Mouse (Mus musculus) kidney, adult 2 months (tissue): ENCODE data around the gene Exosc5.

Experiments
- CTCF ChIP-seq: fragments of 200-500 bp; conservative IDR thresholded peaks from 2 replicates; pipeline ENCODE4 v1.5.1; 2011; ENCODE audit warnings: low read depth, mild to moderate bottlenecking, control low read depth, low read length, moderate library complexity, mixed read lengths; ENCODE audit not compliant: insufficient read depth, insufficient read length
- POLR2A ChIP-seq: fragments of 200-500 bp; IDR thresholded peaks from one replicate; pipeline ENCODE4 v1.6.1; 2011; ENCODE audit warnings: low read depth, low read length, control low read depth

DNA sequence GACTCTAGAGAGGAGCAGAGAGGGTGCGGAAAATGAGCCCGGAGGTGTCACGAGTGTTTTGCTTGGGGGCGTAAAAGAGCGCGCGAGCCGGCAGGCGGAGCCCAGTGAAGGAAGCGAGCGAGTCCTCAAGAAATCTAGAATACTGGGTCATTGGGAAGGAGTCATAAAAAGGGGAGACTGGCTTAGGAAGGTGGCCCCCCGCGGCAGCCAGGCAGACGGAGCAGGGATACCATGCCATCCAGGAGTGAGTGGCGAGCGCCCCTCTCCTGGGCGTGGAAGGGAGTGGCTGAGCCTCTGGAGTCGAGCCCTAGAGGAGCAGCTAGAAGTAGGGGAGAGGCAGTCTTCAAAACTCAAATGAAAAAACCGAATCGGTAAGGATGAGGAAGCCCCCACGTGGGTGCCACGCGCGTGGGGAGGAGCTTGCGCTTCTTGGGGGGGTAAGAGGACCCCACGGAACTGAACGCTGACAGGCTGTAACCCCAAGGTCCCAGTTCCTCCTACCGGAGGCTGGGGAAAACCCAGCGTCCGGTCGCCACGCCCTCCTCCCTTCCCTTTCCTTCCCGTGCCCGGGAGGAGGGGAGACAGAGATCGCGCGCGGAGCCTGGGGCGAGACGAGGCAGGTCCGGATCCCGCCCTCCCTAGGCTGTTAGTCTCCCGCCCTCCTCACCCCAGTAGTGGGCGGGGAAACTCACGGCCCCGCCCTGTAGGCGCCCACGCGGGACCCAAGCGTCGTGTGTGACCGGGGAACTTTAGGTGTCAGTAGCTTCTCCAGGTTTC lies 30.0 kb downstream of the Exosc5 start:
- TF ChIP-seq CTCF: no peak
- TF ChIP-seq POLR2A: no peak
